Mouse (Mus musculus) bone marrow macrophage, adult 2 months (primary cell): ENCODE measurements around the gene Pcolce2.

Experiments
- CTCF ChIP-seq: IDR thresholded peaks from 2 replicates; pipeline ENCODE4 v1.5.1; 2012; ENCODE audit warnings: low read depth, mild to moderate bottlenecking, low read length, moderate library complexity
- POLR2A ChIP-seq: IDR thresholded peaks from 2 replicates; pipeline ENCODE4 v1.6.1; 2012; ENCODE audit warnings: mild to moderate bottlenecking, low read depth, low read length, borderline replicate concordance

DNA sequence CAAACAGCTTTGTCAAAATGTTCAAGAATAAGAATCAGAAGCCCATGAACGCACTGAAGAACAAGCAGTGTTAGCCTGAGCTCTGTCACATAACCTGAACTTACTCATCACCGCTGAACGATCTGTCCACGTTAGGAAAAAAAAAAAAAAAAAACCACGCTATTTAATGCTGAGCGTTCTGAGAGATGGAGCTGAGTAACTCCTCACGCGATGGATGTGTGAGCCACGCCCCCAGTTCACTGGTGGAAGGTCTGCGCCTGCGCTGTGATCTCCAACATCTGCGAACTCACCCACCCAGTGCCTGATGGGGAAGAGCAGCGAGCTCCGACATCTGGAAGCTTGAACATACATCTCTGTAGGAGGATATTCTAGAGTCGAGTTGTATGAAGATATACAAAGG is 57.6 kb downstream of the Pcolce2 start:
- TF ChIP-seq CTCF = no peak
- no peak for TF ChIP-seq POLR2A
